Mouse (Mus musculus) regulatory T cell (primary cell): ENCODE measurements around the gene Rxfp3.

Experiments used
- in situ Hi-C: fragments of 300-600 bp; cut with MboI, MseI; formaldehyde crosslinking; loops from one replicate; pipeline ENCODE4 v1.15.1; 2025; ENCODE audit warnings: high pct_unique_total_duplicates

Rxfp3 gene

GRCm38 (mm10) chr15:11037711-11038110 lies at the start of gene Rxfp3:
Rxfp3 (minus strand) TSS chr15:11037991.
- in situ Hi-C loops = loop anchor here (5.0 kb wide), 2 partner anchors 285 to 330 kb away; no protein-coding TSS in a partner anchor

- in situ Hi-C loops = no loop called here
These were observed 47.2 kb upstream of the Rxfp3 start for GRCm38 (mm10) chr15:11084993-11085365.

GRCm38 (mm10) chr15:11084241-11084992 lies 46.6 kb upstream of the Rxfp3 start:
- in situ Hi-C loops = no loop called here

- in situ Hi-C loops = no loop called here
These were observed 45.9 kb upstream of the Rxfp3 start for GRCm38 (mm10) chr15:11083678-11084077.

GRCm38 (mm10) chr15:11082961-11083569 lies 45.3 kb upstream of the Rxfp3 start:
- in situ Hi-C loops = no loop called here

- in situ Hi-C loops = no loop called here
These were observed 38.1 kb upstream of the Rxfp3 start for GRCm38 (mm10) chr15:11075726-11076361.

- in situ Hi-C loops = no loop called here
These were observed 30.1 kb upstream of the Rxfp3 start for GRCm38 (mm10) chr15:11067891-11068290.

GRCm38 (mm10) chr15:11066299-11066698 lies 28.5 kb upstream of the Rxfp3 start:
- in situ Hi-C loops = no loop called here

- in situ Hi-C loops = no loop called here
These were observed 27.9 kb upstream of the Rxfp3 start for GRCm38 (mm10) chr15:11065528-11066171.

- in situ Hi-C loops = no loop called here
These were observed 27.0 kb upstream of the Rxfp3 start, which contains the start of gene Adamts12 for GRCm38 (mm10) chr15:11064558-11065411. Adamts12 (plus strand) TSS chr15:11064790.

GRCm38 (mm10) chr15:11064160-11064557 lies 26.4 kb upstream of the Rxfp3 start:
- in situ Hi-C loops = no loop called here

GRCm38 (mm10) chr15:11062903-11063302 lies 25.1 kb upstream of the Rxfp3 start:
- in situ Hi-C loops = no loop called here

GRCm38 (mm10) chr15:11054440-11055080 lies 16.8 kb upstream of the Rxfp3 start:
- in situ Hi-C loops = no loop called here

GRCm38 (mm10) chr15:11053678-11054439 lies 16.1 kb upstream of the Rxfp3 start:
- in situ Hi-C loops = no loop called here

GRCm38 (mm10) chr15:11042828-11043227 lies 5.0 kb upstream of the Rxfp3 start:
- in situ Hi-C loops = no loop called here

GRCm38 (mm10) chr15:11041229-11041628 lies 3.4 kb upstream of the Rxfp3 start:
- in situ Hi-C loops = no loop called here

- in situ Hi-C loops = no loop called here
These were observed 2.3 kb upstream of the Rxfp3 start for GRCm38 (mm10) chr15:11040067-11040466.

- in situ Hi-C loops = loop anchor here (5.0 kb wide), 2 partner anchors 284 to 329 kb away; no protein-coding TSS in a partner anchor
These were observed 685 bp upstream of the Rxfp3 start for GRCm38 (mm10) chr15:11038476-11038875.

- in situ Hi-C loops = loop anchor here (5.0 kb wide), 2 partner anchors 285 to 330 kb away; no protein-coding TSS in a partner anchor
These were observed 455 bp downstream of the Rxfp3 start for GRCm38 (mm10) chr15:11037376-11037695.
